Mouse (Mus musculus) liver, adult (tissue): ENCODE measurements at regions not wholly inside any gene's neighbourhood (a gene's known extent, or its start where the extent isn't known, plus 50 kb on each side); places are given as distances from the start of the nearest gene placed in this dataset.

Experiments
- GATA4 ChIP-seq: IDR thresholded peaks from 2 replicates; pipeline ENCODE4 v1.6.1; 2014; ENCODE audit warnings: mild to moderate bottlenecking, low read length; ENCODE audit not compliant: insufficient replicate concordance

- TF ChIP-seq GATA4 = no peak
Observed at GRCm38 (mm10) chr12:51001096-51001495, 346.8 kb upstream of the G2e3 start.

- no peak for TF ChIP-seq GATA4
Observed at GRCm38 (mm10) chr12:51000281-51001075, 347.4 kb upstream of the G2e3 start.

GRCm38 (mm10) chr12:50999295-51000237 lies 348.3 kb upstream of the G2e3 start:
- TF ChIP-seq GATA4 = no peak

GRCm38 (mm10) chr12:50995664-50996063 lies 346.8 kb upstream of the Prkd1 start:
- TF ChIP-seq GATA4 = no peak

- TF ChIP-seq GATA4 = no peak
Observed at GRCm38 (mm10) chr12:50989561-50990325, 340.8 kb upstream of the Prkd1 start.

GRCm38 (mm10) chr12:50981318-50981717 lies 332.4 kb upstream of the Prkd1 start:
- no peak for TF ChIP-seq GATA4

- no peak for TF ChIP-seq GATA4
Observed at GRCm38 (mm10) chr12:50980800-50981199, 331.9 kb upstream of the Prkd1 start.

- TF ChIP-seq GATA4 = no peak
Observed at GRCm38 (mm10) chr12:50970759-50971122, 321.8 kb upstream of the Prkd1 start.

- TF ChIP-seq GATA4 = no peak
Observed at GRCm38 (mm10) chr12:50969887-50970758, 321.2 kb upstream of the Prkd1 start.

- no peak for TF ChIP-seq GATA4
Observed at GRCm38 (mm10) chr12:50969402-50969801, 320.5 kb upstream of the Prkd1 start.

GRCm38 (mm10) chr12:50967168-50967810 lies 318.4 kb upstream of the Prkd1 start:
- TF ChIP-seq GATA4 = no peak

GRCm38 (mm10) chr12:50953971-50954370 lies 305.1 kb upstream of the Prkd1 start:
- no peak for TF ChIP-seq GATA4

- no peak for TF ChIP-seq GATA4
Observed at GRCm38 (mm10) chr12:50947035-50947434, 298.1 kb upstream of the Prkd1 start.
